Mouse (Mus musculus) heart, postnatal 36 days (tissue): ENCODE results near the gene Slc19a1. TPM values are rescaled to one million over a fixed set of nuclear protein-coding genes. Genes with fewer than 3 reads are reported as not detected.

Experiments used
- DNase-seq, 2 experiments: peaks; one replicate each; pipeline ENCODE4 v3.0.0; 2021 to 2022
- intact Hi-C: fragments of 180-260 bp; cut with DNase I; formaldehyde crosslinking; loops from one replicate; pipeline ENCODE4 v1.15.1; 2025
- total RNA-seq, 2 experiments: library from RNA; stranded (reverse); gene quantifications; 2 replicates each; pipeline ENCODE4 v1.2.3; 2021

Gene Slc19a1
- total RNA-seq, 2 experiments from 2014 or later: 4.1 to 8.8 TPM

GRCm38 (mm10) chr10:77030666-77031065 lies 1.4 kb upstream of the Slc19a1 start:
- intact Hi-C loops: no loop called here
- no peak for DNase-seq

- DNase-seq: peak; percentile 87 to 89
- intact Hi-C loops: no loop called here
Observed at GRCm38 (mm10) chr10:77032591-77033322, 716 bp downstream of the Slc19a1 start.

GRCm38 (mm10) chr10:77033323-77034025 lies 1.4 kb downstream of the Slc19a1 start:
- intact Hi-C loops: no loop called here

GRCm38 (mm10) chr10:77035487-77035886 lies 3.4 kb downstream of the Slc19a1 start:
- no peak for DNase-seq
- intact Hi-C loops: no loop called here

More at GRCm38 (mm10) chr10:77033323-77034025, 1.4 kb downstream of the Slc19a1 start:
- peak; percentile 46 to 59 for DNase-seq

GRCm38 (mm10) chr10:77038579-77039174 lies 6.6 kb downstream of the Slc19a1 start:
- no peak for DNase-seq
- intact Hi-C loops: no loop called here

GRCm38 (mm10) chr10:77048196-77048595 lies 16.2 kb downstream of the Slc19a1 start:
- intact Hi-C loops: no loop called here
- no peak for DNase-seq

GRCm38 (mm10) chr10:77048606-77049005 lies 16.6 kb downstream of the Slc19a1 start:
- no peak for DNase-seq
- intact Hi-C loops: no loop called here

- intact Hi-C loops: no loop called here
- DNase-seq: no peak
Observed at GRCm38 (mm10) chr10:77056768-77057167, 24.7 kb downstream of the Slc19a1 start.

- DNase-seq: no peak
- intact Hi-C loops: no loop called here
Observed at GRCm38 (mm10) chr10:77061426-77061825, 29.4 kb downstream of the Slc19a1 start.

GRCm38 (mm10) chr10:77062393-77063010 lies 30.5 kb downstream of the Slc19a1 start:
- peak in 1 of 2 experiments; percentile 9 for DNase-seq
- intact Hi-C loops: no loop called here

GRCm38 (mm10) chr10:77064239-77064638 lies 32.2 kb downstream of the Slc19a1 start:
- no peak for DNase-seq
- intact Hi-C loops: no loop called here

- no peak for DNase-seq
- intact Hi-C loops: no loop called here
Observed at GRCm38 (mm10) chr10:77064659-77065058, 32.6 kb downstream of the Slc19a1 start.

- intact Hi-C loops: no loop called here
- no peak for DNase-seq
Observed at GRCm38 (mm10) chr10:77068469-77068868, 36.4 kb downstream of the Slc19a1 start.

GRCm38 (mm10) chr10:77070072-77070471 lies 38.0 kb downstream of the Slc19a1 start:
- peak; percentile 25 to 64 for DNase-seq
- intact Hi-C loops: loop anchor here (1.0 kb wide), 1 partner anchor 235 kb away; no protein-coding TSS in a partner anchor

GRCm38 (mm10) chr10:77074276-77074974 lies 42.4 kb downstream of the Slc19a1 start:
- DNase-seq: no peak
- intact Hi-C loops: no loop called here

- no peak for DNase-seq
- intact Hi-C loops: no loop called here
Observed at GRCm38 (mm10) chr10:77078456-77078855, 46.4 kb downstream of the Slc19a1 start.

GRCm38 (mm10) chr10:77078961-77079360 lies 46.9 kb downstream of the Slc19a1 start:
- intact Hi-C loops: no loop called here
- DNase-seq: no peak

GRCm38 (mm10) chr10:77082453-77082852 lies 50.4 kb downstream of the Slc19a1 start:
- DNase-seq: peak; percentile 77 to 80
- intact Hi-C loops: loop anchor here (1.0 kb wide), 2 partner anchors 48 to 171 kb away; no protein-coding TSS in a partner anchor

GRCm38 (mm10) chr10:77082921-77083320 lies 50.9 kb downstream of the Slc19a1 start:
- intact Hi-C loops: loop anchor here (1.0 kb wide), 2 partner anchors 47 to 170 kb away; no protein-coding TSS in a partner anchor
- no peak for DNase-seq

- no peak for DNase-seq
- intact Hi-C loops: no loop called here
Observed at GRCm38 (mm10) chr10:77084568-77084967, 52.5 kb downstream of the Slc19a1 start.
